Mouse (Mus musculus): ENCODE measurements around the gene Dennd2d. TPM values are rescaled to one million over a fixed set of nuclear protein-coding genes. Genes with fewer than 3 reads are reported as not detected.

Gene Dennd2d
- total RNA-seq (2015; ENCODE audit: low replicate concordance), result 3.2 and 5.0 TPM in 2 replicates
- 3.5 and 8.2 TPM in 2 replicates for total RNA-seq (2017; ENCODE audit: low replicate concordance)

GRCm38 (mm10) chr3:106482281-106483081 is at the start of gene Dennd2d:
Dennd2d (plus strand) TSS chr3:106482405.
- peak; percentile 50; the same call in 1 of the 2 replicates for ATAC-seq (replicated peaks; ENCODE audit: low FRiP score, poor library complexity, severe bottlenecking)

- no peak for ATAC-seq (replicated peaks; ENCODE audit: low FRiP score, poor library complexity, severe bottlenecking)
These were observed 33.6 kb upstream of the Dennd2d start for GRCm38 (mm10) chr3:106448571-106448970.

DNA sequence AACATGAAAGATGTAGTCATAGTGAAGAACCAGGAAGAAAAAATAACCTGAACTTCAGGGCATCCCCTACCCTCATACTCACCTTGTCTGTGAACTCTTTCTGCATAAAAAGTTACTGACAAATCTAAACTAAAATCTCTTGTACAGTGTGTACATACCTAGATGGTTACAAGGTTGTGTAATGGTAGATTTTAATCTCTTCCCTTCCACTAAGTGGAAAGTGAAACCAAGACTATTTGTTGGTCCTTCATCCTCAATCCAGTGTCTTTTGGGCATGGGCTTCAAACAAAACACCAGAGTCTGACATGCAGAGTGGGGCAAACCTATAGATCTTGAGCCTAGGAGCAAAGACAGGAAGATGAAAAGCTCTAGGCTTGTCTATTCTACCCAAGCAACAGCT is 33.2 kb upstream of the Dennd2d start:
- no peak for ATAC-seq (replicated peaks; ENCODE audit: low FRiP score, poor library complexity, severe bottlenecking)

GRCm38 (mm10) chr3:106449567-106449966 is 32.6 kb upstream of the Dennd2d start:
- no peak for ATAC-seq (replicated peaks; ENCODE audit: low FRiP score, poor library complexity, severe bottlenecking)

DNA sequence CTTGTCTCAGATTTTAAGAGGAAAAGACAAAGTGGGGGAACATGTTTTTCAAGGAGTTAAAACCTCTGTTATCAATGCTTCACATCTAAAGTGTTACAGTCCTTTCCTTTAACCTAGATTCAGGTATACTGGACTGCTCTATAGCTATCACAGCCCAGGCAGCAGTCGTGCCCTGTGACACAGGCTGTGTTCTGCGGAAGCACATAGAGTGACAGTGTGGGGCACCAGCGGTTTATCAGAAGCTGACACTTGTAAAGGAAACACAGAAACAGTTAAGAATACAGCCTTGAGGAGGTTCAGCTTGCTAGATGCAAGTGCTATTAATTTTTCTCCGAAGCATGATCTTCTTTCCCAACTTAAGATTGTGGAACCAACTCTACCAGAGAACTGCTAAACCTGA is 29.6 kb upstream of the Dennd2d start:
- ATAC-seq (replicated peaks; ENCODE audit: low FRiP score, poor library complexity, severe bottlenecking), result no peak

DNA sequence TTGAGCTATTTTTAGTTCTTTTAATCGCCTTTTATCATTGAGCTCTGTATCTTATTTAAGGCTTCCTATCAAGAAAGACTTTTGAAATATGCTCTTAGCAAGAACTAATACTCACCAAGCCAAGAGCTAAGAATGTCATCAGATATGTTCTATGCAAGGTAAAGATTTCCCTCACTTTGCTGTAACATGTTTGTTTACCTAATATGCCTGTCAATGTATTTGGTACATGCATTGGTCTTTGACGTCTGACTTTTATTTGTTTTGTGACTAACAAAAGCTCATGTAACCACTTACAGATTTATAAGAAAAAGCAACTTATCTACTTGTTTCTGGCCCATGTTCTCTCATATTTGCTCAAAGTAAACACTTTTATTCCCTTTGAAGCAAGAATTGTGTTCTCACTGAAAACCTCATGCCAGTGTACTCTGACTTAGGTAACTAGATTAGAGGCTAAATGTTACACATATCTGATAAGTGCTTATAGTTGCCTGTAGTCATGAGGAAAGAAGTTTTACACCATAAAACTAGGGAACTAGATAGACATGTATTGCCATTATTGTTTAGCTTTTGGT is 24.8 kb upstream of the Dennd2d start:
- no peak for ATAC-seq (replicated peaks; ENCODE audit: low FRiP score, poor library complexity, severe bottlenecking)

DNA sequence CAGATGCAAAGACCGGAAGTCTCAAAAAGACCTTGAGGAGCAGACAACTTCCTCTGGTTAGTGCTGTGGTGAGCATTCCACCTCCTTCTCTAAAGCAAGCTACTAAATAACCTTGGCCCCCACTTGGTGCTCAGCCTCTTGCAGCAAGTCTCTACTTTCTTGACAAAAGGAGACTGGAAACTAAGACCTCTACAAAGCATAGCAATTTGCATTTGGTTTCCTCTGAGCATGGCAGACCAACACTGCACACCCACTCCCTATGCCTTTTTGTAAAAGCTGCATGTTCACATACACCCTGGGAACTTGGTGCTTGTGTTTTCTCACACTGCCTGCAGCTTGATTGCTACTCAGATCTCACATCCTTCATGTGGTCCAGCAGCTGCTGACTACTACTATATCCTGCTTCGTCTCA is 20.1 kb upstream of the Dennd2d start:
- ATAC-seq (replicated peaks; ENCODE audit: low FRiP score, poor library complexity, severe bottlenecking), result no peak

GRCm38 (mm10) chr3:106462493-106462892 is 19.7 kb upstream of the Dennd2d start:
- no peak for ATAC-seq (replicated peaks; ENCODE audit: low FRiP score, poor library complexity, severe bottlenecking)

DNA sequence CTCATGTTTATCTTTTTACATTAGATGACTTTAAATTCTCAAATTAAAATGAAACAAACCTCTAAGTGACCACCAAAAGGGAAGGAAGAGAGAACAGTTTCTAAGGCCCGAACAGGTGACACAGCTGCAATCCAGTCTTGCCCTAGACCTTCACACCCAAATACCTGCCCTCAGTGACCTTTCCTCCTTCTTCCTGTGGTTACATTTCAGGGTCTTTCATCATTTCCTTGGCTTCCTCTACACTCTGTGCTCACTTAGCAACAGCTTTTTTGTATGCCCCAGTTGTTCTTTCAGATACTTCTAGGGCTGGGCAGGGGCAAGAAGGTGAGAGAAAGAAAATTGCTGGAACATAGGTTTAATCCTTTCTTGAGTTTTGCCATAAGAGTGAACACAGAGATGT is 17.5 kb upstream of the Dennd2d start:
- ATAC-seq (replicated peaks; ENCODE audit: low FRiP score, poor library complexity, severe bottlenecking), result no peak

GRCm38 (mm10) chr3:106474210-106474609 is 8.0 kb upstream of the Dennd2d start:
- ATAC-seq (replicated peaks; ENCODE audit: low FRiP score, poor library complexity, severe bottlenecking), result no peak

DNA sequence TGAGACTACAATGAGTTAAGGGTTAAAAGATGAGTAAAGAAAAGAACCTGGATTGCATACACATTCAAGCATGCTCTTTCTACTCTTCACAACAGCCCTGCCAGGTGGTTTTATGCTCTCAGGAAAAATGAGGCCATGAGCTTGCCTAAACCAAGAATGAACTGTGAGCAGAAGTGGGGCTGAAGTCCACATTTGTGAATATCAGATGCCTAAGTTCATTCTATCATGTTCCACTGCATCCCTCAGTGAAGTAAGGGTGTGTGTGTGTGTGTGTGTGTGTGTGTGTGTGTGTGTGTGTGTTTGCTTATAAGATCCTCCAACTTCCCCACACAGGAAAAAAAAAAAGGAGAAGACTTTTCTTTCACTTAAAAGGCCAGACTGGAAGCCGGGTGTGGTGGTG is 5.3 kb upstream of the Dennd2d start:
- ATAC-seq (replicated peaks; ENCODE audit: low FRiP score, poor library complexity, severe bottlenecking), result no peak

DNA sequence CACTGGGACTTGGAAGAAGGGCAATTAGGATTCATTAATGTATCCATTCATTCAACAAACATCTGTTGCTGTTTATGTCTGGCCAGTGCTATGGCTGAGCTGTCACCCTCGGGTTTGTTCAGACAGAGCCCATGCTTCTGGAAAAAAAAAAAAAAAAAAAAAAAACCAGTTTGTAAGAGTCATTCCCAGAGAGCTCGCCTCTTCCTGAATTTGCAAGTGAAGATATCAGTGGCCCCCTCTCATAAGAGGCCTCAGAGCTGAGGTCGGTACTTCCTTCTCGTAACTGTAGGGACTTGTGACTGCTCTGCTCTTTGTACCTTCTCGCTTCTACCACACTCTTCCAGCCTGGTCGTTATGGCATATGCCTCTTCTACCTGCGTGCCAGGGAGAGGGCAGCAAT is 1.1 kb downstream of the Dennd2d start:
- no peak for ATAC-seq (replicated peaks; ENCODE audit: low FRiP score, poor library complexity, severe bottlenecking)

- ATAC-seq (replicated peaks; ENCODE audit: low FRiP score, poor library complexity, severe bottlenecking), result no peak
These were observed 1.7 kb downstream of the Dennd2d start for GRCm38 (mm10) chr3:106483796-106484405.

GRCm38 (mm10) chr3:106484861-106485260 is 2.7 kb downstream of the Dennd2d start:
- ATAC-seq (replicated peaks; ENCODE audit: low FRiP score, poor library complexity, severe bottlenecking), result no peak

GRCm38 (mm10) chr3:106485810-106486209 is 3.6 kb downstream of the Dennd2d start:
- no peak for ATAC-seq (replicated peaks; ENCODE audit: low FRiP score, poor library complexity, severe bottlenecking)

DNA sequence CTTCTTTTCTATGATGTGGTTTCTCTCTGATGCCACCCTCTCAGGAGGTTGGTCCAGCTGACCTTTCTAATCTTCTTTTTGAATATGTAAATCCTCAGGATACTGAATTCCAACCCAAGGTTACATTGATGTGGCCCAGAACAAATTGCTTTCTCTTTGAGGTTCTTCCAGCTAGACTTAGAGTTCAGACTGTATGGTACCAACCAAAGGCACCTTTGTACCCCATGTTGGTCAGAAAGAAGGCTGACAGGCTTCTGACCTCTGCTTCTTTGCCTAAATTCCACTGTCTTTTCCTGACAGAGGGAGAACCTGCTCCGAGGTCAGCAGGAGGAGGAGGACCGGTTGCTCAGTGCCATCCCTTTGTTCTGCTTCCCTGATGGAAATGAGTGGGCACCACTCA is 5.3 kb downstream of the Dennd2d start:
- ATAC-seq (replicated peaks; ENCODE audit: low FRiP score, poor library complexity, severe bottlenecking), result no peak

GRCm38 (mm10) chr3:106490239-106490638 is 8.0 kb downstream of the Dennd2d start:
- no peak for ATAC-seq (replicated peaks; ENCODE audit: low FRiP score, poor library complexity, severe bottlenecking)

DNA sequence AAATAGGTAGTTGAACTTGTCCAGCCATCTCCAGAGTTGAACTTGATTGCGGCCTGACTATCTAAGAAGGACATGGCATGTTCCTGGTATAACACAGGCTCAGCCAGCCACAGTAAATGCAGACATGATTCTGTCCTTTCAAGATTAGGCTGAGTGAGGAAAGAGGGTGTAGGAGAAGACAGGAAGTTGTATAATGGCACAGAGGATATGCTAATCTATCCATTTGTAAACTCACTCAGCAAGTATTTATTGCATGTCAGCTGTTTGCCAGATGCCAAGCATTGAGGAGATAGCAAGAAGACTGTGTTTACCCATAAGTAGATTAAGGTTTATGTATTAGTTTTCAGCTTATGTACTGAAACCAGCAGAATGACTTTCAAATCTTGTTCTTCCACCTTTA is 10.5 kb downstream of the Dennd2d start:
- ATAC-seq (replicated peaks; ENCODE audit: low FRiP score, poor library complexity, severe bottlenecking), result no peak

- no peak for ATAC-seq (replicated peaks; ENCODE audit: low FRiP score, poor library complexity, severe bottlenecking)
These were observed 11.0 kb downstream of the Dennd2d start for GRCm38 (mm10) chr3:106493202-106493601.

GRCm38 (mm10) chr3:106493882-106494281 is 11.7 kb downstream of the Dennd2d start:
- no peak for ATAC-seq (replicated peaks; ENCODE audit: low FRiP score, poor library complexity, severe bottlenecking)

- peak; percentile 30 for ATAC-seq (replicated peaks; ENCODE audit: low FRiP score, poor library complexity, severe bottlenecking)
These were observed 12.3 kb downstream of the Dennd2d start for GRCm38 (mm10) chr3:106494417-106494950.
